Mouse (Mus musculus): ENCODE measurements around the gene Gpr75.

Gene Gpr75

DNA sequence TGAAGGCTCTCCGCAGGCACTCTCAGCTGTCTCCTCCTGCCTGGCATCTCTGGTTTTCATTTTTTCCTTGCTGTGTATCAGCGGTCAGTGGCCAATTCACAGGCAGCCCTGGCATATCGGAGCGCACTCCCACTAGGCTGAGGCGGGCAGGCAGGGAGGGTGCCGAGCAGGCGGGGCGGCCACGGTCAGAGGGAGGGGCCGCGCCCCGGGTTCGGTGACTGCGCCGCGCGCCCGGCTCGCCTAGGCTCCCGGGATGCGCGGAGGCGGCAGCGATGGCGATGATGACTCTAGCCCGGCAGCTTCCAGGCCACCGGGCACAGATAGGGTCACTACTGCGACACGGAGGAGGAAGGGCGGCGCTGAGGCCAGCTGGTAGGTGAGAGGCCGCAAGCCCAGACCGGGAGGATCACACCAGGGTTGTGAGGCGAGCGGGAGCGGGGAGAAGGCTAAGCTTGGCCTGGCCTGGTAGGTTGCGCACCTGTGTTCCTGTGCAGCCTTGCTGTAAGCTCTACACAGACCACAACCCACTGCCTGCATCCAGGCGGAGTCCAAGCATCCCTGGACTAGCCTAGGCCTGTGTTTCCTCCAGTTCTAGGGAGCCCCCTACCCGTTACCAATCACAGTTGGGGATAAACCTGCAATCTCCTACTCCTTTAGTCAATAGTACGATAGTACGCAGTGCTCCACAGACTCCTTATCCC lies at the start of gene Gpr75, which contains the start of gene Asb3:
Gene Gpr75 (plus strand): TSS at position 188 of the 701 bp plus-strand sequence.
Gene Asb3 (plus strand): TSS at position 246 of the 701 bp plus-strand sequence.
- DNase-seq (ENCODE audit: low spot score): peak; percentile 23

GRCm38 (mm10) chr11:30838793-30839192 lies 46.4 kb upstream of the Gpr75 start:
- no peak for DNase-seq (ENCODE audit: low spot score)

- DNase-seq (ENCODE audit: low spot score): no peak
Measured at GRCm38 (mm10) chr11:30844355-30844754, 40.8 kb upstream of the Gpr75 start.

- peak; percentile 1 for DNase-seq (ENCODE audit: low spot score)
Measured at GRCm38 (mm10) chr11:30872425-30872824, 12.7 kb upstream of the Gpr75 start.

DNA sequence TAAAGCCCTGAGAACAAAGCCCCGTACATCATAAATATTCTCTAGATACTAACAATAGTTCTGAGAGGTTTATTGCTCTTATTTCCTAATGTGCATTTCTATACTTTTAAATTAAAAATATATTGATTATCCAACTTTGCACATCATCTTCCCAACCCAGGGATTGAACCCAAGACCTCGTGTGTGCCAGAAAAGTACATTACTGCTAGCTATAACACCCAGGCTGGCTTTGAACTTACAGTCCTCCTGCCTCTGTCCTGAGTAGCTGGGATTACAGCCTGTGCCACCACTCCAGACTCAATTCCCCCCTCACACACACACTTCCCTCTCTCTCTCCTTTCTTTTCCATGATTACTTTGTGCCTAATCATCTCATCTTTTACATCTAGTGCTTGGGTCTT lies 3.0 kb downstream of the Gpr75 start:
- no peak for DNase-seq (ENCODE audit: low spot score)

DNA sequence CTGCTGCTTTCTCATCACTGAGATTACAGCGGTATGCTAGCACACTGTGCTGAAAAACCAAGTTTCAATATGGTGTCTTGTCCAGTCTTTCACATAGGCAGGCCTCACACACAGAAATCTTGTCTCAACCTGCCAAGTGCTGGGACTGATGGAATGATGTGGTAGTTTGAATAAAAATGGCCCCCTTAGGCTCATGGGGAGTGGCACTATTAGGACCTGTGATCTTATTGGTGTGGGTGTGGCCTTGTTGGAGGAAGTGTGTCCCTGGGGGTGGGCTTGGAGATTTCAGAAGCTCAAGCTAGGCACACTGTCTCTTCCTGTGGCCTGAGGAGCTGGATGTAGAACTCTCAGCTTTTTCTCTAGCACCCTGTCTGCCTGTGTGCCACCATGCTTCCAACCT lies 11.0 kb downstream of the Gpr75 start:
- DNase-seq (ENCODE audit: low spot score): no peak

DNA sequence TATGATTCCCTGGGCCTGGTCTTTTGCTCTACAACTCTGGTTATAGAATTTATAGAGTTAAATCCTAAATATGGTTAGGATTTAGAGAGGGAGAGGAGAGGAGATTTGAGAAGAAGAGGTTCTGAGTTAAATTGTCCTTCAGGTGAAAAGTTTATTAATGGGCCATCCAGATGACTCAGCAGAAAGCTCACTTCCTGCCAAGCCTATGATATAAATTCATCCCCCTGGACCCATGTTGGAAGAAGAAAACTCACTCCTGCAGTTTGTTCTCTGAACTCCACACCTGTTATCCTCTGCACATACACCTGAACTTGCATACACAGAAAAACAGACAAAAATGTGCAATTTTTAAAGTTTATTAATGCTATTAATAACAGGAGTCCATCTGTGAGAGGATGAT lies 14.2 kb downstream of the Gpr75 start:
- DNase-seq (ENCODE audit: low spot score): no peak

GRCm38 (mm10) chr11:30912311-30912710 lies 27.2 kb downstream of the Gpr75 start:
- DNase-seq (ENCODE audit: low spot score): no peak

DNA sequence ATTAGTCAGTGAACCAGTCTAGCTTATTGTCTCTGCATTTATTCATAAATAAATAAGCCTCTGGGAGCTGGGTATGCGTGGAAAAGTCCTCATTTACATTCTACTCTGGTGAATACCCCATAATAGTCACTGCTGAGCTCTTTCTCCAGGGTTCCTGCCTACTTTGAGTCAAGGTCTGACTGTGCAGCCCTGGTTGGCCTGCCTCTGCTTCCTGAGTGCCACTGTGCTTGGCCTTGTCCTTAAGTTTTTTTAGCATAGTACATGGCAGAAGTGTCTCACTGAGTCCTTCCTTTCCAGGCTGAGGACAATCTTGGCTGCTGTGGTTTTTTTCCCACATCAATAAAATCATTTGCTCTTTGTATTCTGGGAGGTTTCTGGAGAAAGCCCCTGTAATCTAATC lies 35.5 kb downstream of the Gpr75 start:
- no peak for DNase-seq (ENCODE audit: low spot score)

DNA sequence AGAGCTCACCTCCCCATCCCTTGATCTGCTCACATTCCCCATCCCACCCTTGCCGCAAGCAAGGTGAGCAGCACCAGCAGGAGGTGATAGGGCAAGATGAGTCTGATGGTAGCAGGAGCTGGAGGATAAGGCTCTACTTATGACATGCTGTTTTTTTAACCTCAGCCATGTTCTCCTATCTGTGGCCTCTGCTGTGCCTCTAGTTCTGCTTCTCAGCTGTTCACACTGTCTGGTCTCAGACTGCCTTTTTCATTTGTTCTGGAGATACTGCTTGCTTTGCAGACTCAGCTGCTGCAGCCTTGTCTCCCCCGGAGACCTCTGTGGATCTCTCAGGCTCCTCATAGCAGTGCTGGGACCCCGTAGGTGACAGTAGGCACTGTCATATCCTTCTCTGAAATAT lies 38.1 kb downstream of the Gpr75 start:
- no peak for DNase-seq (ENCODE audit: low spot score)

DNA sequence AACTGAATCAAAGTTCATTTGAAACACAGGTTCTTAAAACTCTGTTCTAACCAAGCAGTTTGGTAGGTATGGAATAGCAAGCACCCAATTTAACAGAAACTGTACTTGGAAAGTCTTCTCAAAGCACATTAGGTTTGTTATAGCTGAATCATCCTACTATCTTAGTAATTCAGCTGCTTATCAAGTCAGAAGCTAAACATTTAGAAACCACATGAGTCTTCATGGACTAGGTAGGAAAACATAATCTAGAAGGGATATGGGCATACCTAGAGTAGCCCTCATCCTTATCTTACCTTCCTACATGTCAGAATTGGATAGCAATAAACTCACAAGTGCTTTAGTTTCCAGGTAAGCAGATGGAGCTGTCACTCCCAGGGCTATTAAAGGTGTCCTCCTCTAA lies 42.9 kb downstream of the Gpr75 start:
- DNase-seq (ENCODE audit: low spot score): no peak

DNA sequence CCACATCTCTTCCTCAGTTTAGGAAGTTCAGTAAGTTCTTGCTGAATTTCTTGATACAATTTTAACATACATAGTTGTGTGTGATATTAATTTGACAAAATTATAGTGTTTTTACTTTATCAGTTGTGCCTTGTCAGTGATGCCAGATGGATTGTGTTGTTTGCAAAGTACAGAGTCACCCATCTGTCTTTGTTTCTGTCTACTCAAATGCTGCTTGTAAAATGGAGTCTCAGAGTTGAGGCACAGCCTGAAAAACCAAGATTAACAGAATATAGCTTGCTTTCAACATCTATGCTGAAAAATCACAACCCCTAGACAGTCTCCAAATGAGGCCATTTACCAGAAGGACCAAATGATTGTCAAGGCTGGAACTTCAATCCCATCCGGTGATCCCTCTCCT lies 43.3 kb downstream of the Gpr75 start:
- DNase-seq (ENCODE audit: low spot score): no peak

All from lung, postnatal 25 days (tissue).